Mouse (Mus musculus) brain, embryonic 18.5 days (tissue): ENCODE measurements around the gene Fam131a.

Source experiments
- DNase-seq: peaks from one replicate; pipeline ENCODE4 v3.0.0-alpha.2; 2012; ENCODE audit warnings: low read depth, low spot score

Gene Fam131a

DNA sequence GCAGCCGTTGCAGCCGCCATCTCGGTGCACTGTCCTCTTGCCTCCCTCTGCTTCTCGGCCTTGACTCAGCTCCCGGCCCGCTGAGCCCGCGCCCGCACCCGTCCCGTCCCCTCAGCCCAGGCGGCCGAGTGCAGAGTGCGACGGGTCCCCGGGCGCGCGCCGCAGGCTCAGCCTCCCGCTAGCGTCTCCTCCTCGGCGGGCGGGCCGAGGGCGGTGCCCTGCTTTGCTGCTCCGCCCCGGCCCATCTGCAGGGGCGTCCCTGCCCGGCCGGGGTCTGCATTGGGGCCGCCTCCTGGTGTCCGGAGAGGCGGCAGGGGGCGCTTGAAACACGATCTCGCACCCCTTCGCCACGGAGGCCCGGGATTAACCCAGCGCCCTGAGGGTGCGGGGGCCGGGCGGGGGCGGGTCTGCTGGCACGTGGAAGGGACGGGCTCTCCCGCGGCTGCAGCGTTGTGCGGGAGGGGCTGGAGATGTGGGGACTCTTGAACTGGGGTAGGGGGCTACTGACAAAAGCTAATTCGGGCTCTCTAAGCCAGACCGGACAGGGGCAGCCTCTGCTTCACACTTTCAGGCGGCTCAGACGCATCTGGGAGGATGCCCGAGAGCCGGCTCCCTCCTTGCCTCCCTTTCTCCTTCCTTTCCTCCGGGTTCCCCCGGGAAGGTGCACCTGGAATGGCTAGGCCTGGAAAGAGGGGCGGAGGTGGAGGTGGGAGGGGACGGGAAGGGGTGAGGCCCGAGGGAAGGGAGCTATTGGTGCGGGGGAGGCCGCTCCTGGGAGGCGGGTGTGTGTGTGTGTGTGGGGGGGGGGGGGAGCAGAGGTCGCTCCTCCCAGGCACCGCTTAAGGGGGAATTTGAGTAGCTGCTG is 23.2 kb downstream of the Fam131a start:
- DNase-seq: no peak

DNA sequence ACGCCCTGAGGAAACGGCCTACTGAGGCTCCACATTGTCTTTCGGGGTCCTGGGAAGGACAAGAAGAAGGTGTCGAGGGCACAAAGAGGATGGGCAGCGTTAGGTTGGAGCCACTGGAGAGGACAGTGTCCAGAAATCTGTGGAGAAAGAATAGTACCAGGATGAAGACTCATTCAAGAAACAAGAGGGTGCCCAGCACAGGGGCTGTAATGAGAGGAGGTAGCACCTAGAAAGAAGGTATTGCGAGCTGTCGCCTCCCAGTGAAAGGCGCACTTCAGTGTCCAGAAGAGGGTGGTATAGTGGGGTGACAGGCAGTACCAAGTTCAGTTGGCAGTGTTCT is 23.8 kb downstream of the Fam131a start:
- DNase-seq: no peak

- DNase-seq: peak; percentile 90
These were observed 24.3 kb downstream of the Fam131a start, which contains the start of the genes Polr2h and Clcn2 for GRCm38 (mm10) chr16:20717181-20717977. Gene Polr2h, plus strand, starts transcription at chr16:20717665. Gene Clcn2, minus strand, starts transcription at chr16:20717746.

DNA sequence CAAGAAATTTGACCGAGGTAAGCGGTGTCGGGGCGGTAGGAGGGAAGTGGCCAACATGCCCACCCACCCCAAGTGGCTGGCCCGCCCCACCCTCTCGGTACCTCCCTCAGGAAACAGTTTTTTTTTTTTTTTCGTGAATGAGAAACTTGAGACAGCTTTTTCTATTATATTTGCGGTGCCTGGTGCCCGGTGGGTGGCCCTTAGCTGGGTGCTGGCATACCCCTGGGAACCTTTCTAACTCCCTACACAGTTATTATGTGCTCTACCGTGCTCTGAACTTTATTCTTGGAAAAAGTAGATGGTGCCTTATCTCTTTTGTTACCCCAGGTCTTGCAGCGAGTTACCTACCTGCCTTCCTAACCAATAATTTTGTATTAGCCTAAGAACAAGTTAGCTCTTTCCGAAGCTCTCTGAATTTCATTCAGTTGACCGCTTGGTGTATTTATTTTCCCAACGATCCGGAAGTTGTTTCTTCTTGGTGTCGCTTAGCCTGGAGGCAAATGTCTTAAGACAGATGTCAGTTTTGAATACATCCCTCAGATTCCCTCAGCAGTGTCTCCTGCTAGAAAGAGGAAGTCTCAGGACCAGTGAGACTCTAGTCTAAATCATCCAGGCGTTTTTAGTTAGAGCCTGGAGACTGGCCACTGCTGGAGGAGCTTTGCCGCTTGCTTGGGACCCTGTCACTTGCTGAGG is 25.1 kb downstream of the Fam131a start:
- DNase-seq: no peak

DNA sequence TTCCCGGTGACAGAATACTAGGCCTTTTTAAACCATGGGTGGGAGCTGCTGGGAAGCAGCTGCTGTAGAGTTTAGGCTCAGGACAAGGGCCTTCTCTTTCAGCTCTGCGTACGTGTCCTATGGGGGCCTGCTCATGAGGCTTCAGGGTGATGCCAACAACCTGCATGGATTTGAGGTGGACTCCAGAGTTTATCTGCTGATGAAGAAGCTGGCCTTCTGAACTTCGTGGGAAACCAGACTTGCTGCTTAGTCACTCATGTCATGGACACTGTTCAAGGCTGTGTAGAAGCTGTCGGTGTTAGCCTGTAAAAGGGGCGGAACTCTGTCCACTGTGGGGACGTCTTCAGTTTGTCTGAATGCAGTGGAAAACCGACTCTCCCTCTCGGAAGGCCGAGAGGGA is 28.8 kb downstream of the Fam131a start:
- no peak for DNase-seq

DNA sequence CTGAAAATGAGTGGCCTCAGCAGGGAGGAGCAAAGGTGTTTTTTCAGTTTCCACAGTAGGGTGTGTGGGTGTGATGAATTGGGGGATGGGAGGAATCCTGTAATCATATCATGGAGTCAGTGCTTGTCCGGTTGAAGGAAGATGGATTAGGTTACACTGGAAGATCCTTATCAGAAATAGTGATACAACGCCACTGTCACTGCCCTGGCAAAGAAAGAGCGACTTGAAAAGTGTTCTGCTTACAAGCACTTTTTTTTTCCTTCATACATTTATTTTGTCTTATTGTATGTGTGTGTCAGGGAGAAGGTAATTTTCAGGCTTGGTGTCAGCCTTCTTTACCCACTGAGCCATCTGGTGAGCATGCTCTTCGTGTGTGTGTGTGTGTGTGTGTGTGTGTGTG is 29.7 kb downstream of the Fam131a start:
- no peak for DNase-seq

- DNase-seq: no peak
These were observed 30.2 kb downstream of the Fam131a start for GRCm38 (mm10) chr16:20723247-20723646.

DNA sequence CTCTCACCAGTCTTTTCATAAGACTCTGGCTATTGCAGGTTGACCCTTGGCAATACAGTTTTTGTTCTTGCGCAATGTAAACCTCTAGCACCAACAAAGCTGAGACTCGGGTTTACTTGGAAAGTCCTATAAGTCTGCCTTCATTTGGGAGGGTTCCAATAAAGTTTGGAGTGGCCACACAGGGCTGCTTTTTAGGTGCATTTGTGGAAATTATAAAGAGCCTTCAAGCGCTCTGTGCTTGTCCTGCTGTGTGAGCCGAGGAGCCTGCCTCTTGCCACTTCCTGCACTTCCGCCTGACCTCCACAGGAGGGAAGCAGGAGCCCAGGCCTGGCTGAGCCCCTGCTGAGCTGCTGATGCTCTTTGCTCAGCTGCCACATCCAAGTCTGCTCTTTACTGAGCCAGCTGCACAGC is 31.3 kb downstream of the Fam131a start:
- DNase-seq: no peak

DNA sequence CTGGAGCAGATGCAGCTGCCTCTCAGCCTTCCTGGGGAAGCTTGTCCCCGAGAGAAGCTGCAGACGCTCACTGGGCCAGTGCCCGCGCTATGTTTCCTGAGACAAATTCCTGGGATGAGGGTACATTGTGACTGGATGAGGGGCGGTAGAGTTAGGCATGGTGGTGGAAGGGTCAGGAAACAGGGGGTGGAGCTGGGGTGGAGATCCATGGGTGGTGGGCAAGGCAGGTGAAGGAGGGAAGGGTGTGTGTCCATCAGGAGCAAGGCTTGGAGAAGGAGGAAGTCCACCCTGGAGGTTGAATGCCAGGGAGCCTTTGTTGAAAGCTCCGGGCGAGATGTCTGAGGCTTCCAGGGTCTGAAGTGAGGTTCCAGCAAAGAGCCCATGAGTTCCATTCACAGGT is 32.3 kb downstream of the Fam131a start:
- DNase-seq: no peak

GRCm38 (mm10) chr16:20725750-20726149 is 32.7 kb downstream of the Fam131a start:
- DNase-seq: no peak

DNA sequence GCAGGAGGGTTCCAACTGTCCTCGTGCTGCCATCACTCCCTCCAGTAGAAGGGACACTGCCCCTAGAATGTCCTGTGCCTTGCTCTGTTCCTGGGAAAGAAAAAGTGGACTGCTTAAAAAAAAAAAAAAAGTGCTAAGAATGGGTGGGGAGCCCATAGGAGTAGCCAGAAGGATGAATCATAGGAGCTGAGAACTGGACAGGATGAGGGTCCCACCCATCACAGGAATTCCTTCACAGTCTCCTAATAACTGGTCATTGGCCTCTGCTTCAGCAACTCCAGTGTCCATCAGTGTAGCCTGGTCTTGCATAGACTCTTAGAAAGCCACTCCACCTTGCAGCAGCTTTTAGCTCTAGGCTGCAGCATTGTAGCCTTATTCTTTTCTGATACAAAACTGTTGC is 33.3 kb downstream of the Fam131a start:
- DNase-seq: no peak

DNA sequence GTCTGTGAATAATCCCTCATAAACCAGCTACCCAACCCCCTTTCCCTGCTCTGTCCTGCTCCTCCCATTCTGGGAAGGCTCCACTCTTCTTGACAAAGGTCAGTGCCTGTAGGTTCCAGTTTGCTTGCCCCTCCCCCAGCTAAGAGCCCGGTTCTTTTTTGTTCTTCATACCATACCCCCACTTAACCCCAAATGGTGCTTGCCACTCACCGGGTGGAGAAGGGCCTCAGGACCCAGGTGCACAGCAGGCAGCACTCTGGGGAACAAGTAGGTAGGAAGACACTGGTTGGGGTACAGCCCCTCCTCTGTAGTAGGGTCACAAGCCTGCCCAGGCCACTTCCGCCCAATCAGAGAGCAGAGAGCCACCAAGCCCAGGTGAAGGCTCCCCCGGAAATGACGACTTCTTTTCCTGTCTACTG is 37.3 kb downstream of the Fam131a start:
- DNase-seq: no peak

- no peak for DNase-seq
These were observed 38.6 kb downstream of the Fam131a start for GRCm38 (mm10) chr16:20731688-20732087.

GRCm38 (mm10) chr16:20732251-20732924 is 39.3 kb downstream of the Fam131a start:
- DNase-seq: no peak

DNA sequence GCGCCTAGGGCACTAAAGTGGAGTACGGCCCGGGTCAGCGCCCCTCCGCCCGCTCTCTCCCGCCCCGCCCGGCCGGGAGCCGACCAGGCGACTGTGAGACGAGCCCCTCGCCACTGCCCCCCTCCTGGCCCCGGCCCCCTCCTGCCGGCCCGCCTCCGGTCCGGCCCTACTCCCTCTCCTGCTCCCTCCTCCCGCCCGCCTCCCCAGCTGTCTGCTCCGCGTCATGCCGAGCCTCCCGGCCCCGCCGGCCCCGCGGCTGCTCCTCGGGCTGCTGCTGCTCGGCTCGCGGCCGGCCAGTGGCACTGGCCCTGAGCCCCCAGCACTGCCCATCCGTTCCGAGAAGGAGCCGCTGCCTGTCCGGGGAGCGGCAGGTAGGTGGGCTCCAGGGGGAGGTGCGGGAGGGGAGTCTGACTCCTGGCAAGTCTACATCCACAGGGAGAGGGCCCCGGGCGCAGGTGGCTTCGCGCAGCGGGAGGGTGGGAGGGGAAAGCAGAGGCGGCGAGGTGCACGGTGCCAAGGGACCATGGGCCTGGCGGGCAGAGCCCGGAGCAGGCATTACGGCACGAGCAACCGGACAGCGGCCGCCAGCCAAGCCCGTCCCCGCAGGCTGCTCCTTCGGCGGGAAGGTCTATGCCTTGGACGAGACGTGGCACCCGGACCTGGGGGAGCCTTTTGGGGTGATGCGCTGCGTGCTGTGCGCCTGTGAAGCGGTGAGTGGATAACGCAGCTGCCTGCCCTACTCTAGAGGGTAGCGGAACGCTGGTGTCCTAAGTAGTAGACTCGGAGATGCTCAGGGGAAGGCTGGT is 40.1 kb downstream of the Fam131a start, which contains the start of gene Chrd:
TSS of gene Chrd (plus strand) at position 203 of the 806 bp plus-strand sequence.
- DNase-seq: no peak

DNA sequence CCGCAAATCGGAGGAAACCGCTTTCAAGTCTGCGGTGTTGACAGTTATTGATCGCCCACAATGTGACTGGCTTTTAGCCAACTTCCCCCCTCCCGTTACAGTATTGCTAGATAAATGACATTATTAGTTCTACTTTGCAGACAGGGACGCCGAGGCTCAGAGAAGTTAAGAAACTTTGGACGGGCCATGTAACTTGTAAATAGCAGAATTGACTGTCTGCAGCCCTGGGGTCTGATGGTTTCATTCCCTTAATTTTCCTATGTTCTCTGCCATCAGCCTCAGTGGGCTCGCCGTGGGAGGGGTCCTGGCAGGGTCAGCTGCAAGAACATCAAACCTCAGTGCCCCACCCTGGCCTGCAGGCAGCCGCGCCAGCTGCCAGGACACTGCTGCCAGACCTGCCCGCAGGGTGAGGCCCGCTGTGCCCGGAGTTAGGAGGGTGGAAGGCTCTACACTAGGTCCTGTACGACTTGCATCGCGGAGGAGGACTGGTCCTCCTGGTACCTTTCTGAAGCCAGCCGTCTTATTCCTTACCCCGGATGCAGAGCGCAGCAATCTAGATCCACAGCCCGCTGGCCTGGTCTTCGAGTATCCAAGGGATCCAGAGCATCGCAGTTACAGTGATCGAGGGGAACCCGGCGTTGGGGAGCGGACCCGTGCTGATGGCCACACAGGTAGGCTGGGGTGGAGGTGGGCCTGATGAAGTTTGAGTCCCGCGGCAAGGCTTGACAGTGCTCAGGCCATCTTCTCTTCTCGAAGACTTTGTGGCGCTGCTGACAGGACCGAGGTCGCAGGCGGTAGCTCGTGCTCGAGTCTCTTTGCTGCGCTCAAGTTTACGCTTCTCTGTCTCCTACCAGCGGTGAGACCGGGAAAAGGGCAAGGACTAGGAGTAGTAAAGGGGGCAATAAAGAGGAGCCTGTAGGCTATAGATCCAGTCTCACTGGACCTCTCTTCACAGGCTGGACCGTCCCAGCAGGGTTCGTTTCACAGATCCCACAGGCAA is 41.0 kb downstream of the Fam131a start, which contains the start of gene Thpo:
TSS of gene Thpo (minus strand) at position 781 of the 1,000 bp plus-strand sequence.
- DNase-seq: no peak

DNA sequence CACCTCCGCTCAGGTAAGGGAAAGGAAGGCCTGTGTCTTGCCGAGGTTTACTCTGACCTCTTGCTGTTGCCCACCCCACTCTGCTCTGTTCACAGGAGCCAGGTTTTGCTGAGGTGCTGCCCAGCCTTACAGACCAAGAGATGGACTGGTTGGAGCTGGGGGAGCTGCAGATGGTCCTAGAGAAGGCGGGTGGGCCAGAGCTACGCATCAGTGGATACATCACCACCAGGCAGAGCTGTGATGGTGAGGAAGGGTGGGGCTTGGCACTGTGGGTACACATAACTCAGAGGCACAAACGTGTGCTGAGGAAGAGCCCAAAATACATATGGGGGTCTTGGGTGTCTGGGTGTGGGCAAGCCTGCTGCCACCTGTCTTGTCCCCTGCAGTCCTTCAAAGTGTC is 42.6 kb downstream of the Fam131a start:
- no peak for DNase-seq

DNA sequence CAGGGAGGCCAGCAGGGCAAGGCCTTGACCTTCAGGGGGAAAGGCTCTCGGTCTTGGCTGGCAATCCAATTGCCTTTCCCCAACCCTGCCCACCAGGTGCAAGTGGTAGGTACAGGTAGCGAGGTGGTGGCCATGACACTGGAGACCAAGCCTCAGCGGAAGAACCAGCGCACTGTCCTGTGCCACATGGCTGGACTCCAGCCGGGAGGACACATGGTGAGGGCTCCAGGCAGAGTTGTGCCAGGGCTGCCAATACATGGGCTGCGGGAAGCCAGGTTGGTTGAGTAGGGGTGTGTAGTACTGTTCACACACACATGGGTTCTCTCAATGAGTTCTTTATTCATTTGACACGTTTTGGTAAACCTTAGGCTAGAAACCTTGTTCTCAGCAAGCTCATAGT is 43.1 kb downstream of the Fam131a start:
- DNase-seq: no peak

DNA sequence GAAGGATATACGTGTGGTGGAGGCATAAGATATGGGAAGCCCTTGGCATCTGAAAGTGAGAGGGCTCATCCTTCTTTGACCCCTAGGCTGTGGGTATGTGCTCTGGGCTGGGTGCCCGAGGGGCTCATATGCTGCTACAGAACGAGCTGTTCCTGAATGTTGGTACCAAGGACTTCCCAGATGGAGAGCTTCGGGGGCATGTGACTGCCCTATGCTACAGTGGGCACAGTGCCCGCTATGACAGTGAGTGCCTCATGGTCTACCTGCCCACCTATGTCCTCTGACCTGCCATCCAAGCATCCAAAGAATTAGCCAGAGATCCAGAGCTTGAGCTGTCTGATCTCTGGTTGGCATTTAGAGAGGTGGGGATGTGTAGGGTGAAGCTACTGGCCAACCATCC is 43.8 kb downstream of the Fam131a start:
- DNase-seq: no peak
